Mouse (Mus musculus) liver, adult (tissue): ENCODE data around the gene Baz1b.

Experiments
- GATA4 ChIP-seq: IDR thresholded peaks from 2 replicates; pipeline ENCODE4 v1.6.1; 2014; ENCODE audit warnings: mild to moderate bottlenecking, low read length; ENCODE audit not compliant: insufficient replicate concordance

Baz1b gene

GRCm38 (mm10) chr5:135188214-135188554 lies 1.1 kb downstream of the Baz1b start:
- no peak for TF ChIP-seq GATA4

- TF ChIP-seq GATA4, result no peak
These were observed 2.4 kb downstream of the Baz1b start for GRCm38 (mm10) chr5:135189281-135190022.

DNA sequence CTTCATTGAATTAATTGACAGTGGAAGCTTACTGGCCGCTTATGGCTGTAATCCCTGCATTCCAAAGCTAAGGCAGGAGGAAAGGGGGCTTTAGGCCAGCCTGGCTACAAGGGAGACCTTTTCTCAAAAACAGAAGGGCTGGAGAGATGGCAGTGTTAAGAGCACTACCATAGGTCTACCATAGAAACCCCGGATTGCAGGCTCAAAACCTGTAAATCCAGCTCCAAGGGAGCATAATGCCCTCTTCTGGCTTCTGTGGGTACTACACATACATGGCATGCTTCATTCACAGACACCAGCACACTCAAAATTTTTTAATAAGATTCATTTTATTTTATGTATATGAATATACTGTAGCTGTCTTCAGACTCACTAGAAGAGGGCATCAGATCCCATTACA lies 4.6 kb downstream of the Baz1b start:
- no peak for TF ChIP-seq GATA4

GRCm38 (mm10) chr5:135192431-135192830 lies 5.4 kb downstream of the Baz1b start:
- TF ChIP-seq GATA4, result no peak

- no peak for TF ChIP-seq GATA4
These were observed 9.3 kb downstream of the Baz1b start for GRCm38 (mm10) chr5:135196367-135196766.

DNA sequence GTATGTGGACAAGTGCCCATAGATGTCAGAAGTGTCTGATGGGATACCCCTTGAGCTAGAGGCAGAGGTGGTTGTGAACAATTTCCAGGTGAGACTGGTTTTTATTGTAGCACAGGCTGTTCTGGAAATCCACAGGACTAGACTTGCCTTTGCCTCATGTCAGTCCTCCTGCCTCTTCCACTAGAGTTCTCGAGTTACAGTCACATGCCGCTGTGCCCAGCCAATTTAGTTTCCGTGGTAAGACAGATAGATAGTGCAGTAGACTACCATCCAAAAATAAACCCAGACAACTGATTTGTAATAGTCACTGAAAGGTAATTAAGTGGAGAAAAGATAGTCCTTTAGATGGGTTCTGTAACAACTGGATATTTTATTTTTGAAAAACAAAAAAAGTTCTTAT lies 15.7 kb downstream of the Baz1b start:
- TF ChIP-seq GATA4, result no peak

DNA sequence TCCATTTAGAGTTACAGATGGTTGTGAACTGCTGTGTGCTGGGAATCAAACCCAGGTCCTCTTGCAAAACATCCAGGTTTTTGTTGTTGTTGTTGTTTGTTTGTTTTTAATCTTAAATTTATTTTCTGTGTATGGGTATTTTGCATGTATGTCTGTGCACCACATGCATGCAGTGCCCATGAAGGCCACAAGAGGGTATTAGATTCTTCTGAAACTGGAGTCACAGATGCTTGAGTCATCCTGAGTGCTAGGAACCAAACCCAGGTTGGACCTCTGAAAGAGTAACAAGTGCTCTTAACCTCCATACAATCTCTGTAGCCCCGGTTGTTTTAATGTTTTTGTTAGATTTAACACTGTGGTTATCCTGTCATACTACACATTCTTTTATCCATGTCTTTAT lies 21.1 kb downstream of the Baz1b start:
- no peak for TF ChIP-seq GATA4

DNA sequence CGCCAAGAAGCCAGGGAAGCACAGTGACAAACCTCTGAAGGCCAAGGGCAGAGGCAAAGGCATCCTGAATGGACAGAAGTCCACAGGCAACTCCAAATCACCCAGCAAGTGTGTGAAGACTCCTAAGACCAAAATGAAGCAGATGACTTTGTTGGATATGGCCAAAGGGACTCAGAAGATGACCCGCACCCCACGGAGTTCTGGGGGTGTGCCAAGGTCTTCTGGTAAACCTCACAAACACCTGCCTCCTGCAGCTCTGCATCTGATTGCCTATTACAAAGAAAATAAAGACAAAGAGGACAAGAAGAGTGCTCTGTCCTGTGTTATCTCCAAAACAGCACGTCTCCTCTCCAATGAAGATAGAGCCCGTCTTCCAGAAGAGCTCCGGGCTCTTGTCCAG lies 29.8 kb downstream of the Baz1b start:
- no peak for TF ChIP-seq GATA4

- TF ChIP-seq GATA4, result no peak
These were observed 33.9 kb downstream of the Baz1b start for GRCm38 (mm10) chr5:135220941-135221340.

DNA sequence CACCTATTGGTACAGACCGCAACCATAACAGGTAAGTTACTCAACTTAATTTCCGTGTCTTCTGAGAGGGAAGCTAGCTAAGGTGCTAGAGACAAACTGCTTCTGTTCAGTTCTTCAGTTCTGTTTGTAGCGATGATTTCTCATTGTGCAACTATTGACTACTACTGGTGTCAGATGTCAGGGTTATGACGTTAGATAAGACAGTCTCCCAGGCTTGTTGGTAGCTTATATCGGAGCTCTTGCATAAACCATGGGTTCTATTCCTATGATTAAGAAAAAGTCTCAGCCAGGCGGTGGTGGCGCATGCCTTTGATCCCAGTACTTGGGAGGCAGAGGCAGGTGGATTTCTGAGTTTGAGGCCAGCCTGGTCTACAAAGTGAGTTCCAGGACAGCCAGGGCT lies 35.0 kb downstream of the Baz1b start:
- no peak for TF ChIP-seq GATA4

GRCm38 (mm10) chr5:135224169-135224568 lies 37.1 kb downstream of the Baz1b start:
- TF ChIP-seq GATA4, result no peak

DNA sequence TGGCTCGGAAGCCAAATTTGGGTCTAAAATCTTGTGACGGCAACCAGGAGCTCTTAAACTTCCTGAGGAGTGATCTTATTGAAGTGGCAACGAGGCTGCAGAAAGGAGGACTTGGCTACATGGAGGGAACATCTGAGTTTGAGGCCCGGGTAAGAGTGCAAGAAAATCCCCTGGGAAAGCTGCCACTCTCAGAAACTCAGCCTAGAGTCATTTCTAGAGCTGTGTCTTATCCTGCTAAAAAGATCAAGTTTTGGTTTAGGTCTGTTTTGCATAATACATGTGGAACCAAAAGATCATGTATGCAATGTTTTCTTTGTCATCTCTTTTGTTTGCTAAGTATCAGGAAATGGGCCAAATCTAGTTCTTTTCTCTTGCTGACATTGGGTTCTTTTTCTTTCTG lies 43.1 kb downstream of the Baz1b start:
- no peak for TF ChIP-seq GATA4

DNA sequence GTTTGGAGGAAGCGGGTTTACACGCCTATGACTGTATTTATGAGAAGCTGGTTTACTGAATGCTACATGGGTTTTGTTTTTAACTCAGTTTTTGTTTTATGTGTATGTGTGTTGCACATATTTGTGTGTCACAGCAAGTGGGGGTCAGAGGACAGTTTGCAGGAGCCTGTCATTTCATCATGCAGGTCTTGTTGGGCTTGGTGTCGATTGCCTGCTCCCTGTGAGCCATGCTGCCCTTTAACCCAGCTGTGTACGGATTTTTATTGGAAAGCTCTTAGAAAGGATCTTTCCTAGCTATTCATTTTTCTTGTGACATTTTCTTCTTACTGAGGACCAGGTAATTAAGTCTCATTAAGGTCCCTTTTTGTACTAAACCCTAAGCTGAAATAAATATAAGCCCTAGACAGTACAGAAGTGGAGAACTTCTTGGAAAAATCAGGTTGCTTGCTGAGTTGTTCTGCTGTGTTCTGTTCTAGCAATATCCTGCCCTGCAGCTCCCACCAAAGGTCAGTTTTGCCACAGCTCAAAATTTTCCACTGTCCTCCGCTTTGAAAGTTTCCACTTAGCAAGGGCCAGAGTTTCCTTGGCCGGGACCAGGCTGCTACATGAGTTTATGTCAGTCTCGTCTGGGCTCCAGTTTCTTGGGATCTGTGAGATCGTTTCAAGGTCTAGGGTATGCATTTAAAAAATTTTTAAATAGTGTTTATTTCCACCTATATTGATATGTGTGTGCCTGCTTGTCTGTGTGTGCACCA lies 46.3 kb downstream of the Baz1b start:
- TF ChIP-seq GATA4, result no peak

- no peak for TF ChIP-seq GATA4
These were observed 49.5 kb downstream of the Baz1b start for GRCm38 (mm10) chr5:135236571-135236970.

GRCm38 (mm10) chr5:135238832-135239231 lies 51.8 kb downstream of the Baz1b start:
- no peak for TF ChIP-seq GATA4

DNA sequence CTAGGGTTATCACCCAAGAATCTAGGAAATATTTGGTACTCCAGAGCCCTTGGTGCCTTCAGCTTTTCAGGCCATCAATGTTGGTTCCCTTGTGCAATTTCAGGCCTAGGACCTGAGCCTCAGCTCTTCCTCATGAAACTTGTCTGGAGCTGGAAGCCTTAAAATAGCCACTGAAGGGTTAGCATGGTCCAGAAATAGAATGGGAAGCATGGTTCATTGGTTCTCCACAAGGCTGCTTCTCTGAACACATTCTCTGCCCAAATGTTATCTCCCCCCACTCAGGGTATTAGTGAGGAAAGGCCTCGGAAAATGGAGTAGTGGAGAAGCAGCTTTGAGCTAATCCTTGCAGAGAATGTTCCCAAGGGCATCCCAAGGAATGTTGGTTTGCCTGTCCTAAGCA lies 54.4 kb downstream of the Baz1b start:
- no peak for TF ChIP-seq GATA4

GRCm38 (mm10) chr5:135242136-135242535 lies 55.1 kb downstream of the Baz1b start:
- no peak for TF ChIP-seq GATA4
